Mouse (Mus musculus) monocyte, adult 59 days (primary cell): ENCODE data around the gene Ccdc89. TPM values are rescaled to one million over a fixed set of nuclear protein-coding genes. Genes with fewer than 3 reads are reported as not detected.

Experiments
- total RNA-seq, 2 experiments: library from RNA; stranded (reverse); gene quantifications; one replicate each; pipeline ENCODE4 v1.2.4; 2023

The Ccdc89 gene
- not detected for total RNA-seq

DNA sequence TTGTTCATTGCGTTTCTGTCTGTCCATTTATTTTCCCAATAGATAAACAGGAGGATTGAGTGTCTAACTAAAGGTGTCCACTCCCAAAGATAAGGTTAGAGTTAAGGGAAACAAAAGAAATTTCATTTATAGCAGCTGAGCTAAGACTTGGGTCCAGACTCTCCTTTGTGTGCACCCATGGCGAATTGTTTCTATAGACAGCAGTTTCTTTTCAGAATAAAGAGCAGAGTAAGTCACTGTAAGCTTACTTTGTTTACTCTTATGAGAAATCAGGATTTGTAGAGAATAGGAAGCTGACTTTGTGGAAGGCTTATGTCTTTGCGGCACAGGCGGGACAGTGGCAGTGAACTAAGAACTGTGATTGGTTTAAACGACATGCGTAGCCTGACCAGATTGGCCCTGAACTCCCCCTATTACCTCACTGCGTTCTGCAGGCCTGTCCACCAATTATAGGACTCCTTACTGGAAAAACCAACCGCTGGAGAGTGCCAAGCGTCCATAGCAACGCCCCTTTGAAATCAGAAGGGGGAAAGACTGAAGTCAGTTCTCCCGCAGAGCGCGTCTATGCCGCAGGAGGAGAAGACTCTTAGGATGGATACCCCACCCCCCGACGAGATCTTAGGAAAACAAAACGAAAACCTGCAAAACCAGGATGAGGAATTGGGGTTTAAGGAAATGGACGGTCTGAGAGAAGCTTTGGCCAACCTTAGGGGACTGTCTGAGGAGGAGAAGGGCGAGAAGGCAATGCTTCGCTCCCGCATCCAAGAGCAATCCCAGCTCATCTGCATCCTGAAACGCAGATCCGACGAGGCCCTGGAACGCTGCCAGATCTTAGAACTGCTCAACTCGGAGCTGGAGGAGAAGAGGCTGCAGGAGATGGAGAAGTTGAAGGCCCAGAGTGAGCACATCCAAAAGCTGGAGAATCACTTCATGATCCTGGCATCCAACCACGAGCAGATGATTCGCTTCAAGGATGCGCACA, at the start of gene Ccdc89:
Gene Ccdc89 (plus strand): TSS at position 558 of the 982 bp plus-strand sequence.

GRCm38 (mm10) chr7:90442518-90443080, 16.2 kb downstream of the Ccdc89 start, which contains the start of gene Crebzf:
Crebzf (plus strand) TSS chr7:90442729.

GRCm38 (mm10) chr7:90456845-90457468, 30.6 kb downstream of the Ccdc89 start, which contains the start of gene Tmem126a:
Tmem126a (minus strand) TSS chr7:90457229.

DNA sequence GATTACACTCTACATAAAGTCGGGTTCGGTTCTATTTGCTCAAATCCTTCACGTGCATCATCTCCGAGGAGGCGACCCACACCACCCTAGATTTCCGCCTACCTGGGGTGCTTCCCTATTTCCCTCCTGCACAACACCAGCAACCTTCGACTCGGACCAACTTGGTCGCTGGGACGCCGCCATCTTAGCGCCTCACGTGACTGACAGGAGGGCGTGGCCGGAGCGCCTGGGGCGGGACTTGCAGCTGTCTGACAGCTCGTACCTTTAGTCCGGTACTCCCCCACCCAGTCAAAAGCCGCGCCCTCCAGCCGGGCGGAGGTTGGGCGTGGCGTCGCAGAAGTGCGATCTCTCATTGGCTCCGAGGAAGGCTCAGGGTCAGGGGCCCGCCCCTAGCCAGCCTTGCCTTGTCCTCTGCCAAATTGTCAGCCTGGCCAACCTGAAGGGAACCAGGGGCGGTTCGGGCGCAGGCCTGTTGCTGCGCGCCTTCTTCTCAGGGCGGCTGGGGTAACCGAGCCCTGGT, 49.5 kb downstream of the Ccdc89 start, which contains the start of gene Tmem126b:
Gene Tmem126b (minus strand): TSS at position 209 of the 520 bp plus-strand sequence.

GRCm38 (mm10) chr7:90476313-90477245, 50.2 kb downstream of the Ccdc89 start, which contains the start of gene Dlg2:
Dlg2 (plus strand) TSS chr7:90476672.

Other genes starting within 250 kb of the Ccdc89 start
- not detected for gene Ccdc83, start 160.8 kb upstream of the Ccdc89 start, total RNA-seq
- gene Sytl2, start 124.3 kb upstream of the Ccdc89 start, total RNA-seq: under 1 TPM; 0.31 to 0.91 TPM
- 10 to 100 TPM; 58.7 to 62.9 TPM for gene Crebzf, start 16.2 kb downstream of the Ccdc89 start, total RNA-seq
- gene Tmem126a, start 30.7 kb downstream of the Ccdc89 start, total RNA-seq: 10 to 100 TPM; 20.9 to 34.8 TPM
- gene Tmem126b, start 49.4 kb downstream of the Ccdc89 start, total RNA-seq: 1 to 10 TPM; 6.5 to 7.2 TPM
- gene Dlg2, start 50.1 kb downstream of the Ccdc89 start, total RNA-seq: 1 to 10 TPM; 6.2 to 8.3 TPM